Mouse (Mus musculus) stomach, embryonic 14.5 days (tissue): ENCODE measurements around the gene Myo3b. TPM values are rescaled to one million over a fixed set of nuclear protein-coding genes. Genes with fewer than 3 reads are reported as not detected.
"Not testable (repeated sequence)": the region's sequence is repeated elsewhere in the genome, so short reads cannot be mapped to it uniquely, and the experiment has no call there.

Source experiments
- ATAC-seq: fragments of 200-750 bp; cut with Nextera tagmentation; 2 replicates; pipeline ENCODE4 v1.8.0; 2017; ENCODE audit warnings: low read depth, moderate TSS enrichment; ENCODE audit not compliant: insufficient number of reproducible peaks, insufficient read depth, low FRiP score
- H3K27ac ChIP-seq: fragments of 300-500 bp; sonication (generic); 2 replicates; pipeline ENCODE4 v1.5.1; 2014; ENCODE audit warnings: mild to moderate bottlenecking, low read length, moderate library complexity, mixed read lengths
- H3K27me3 ChIP-seq: fragments of 300-500 bp; sonication (generic); 2 replicates; pipeline ENCODE4 v1.6.1; 2014; ENCODE audit warnings: low read length, control low read depth, mixed read lengths; ENCODE audit not compliant: control insufficient read depth, insufficient read depth
- H3K36me3 ChIP-seq: fragments of 300-500 bp; sonication (generic); 2 replicates; pipeline ENCODE4 v1.6.1; 2014; ENCODE audit warnings: mild to moderate bottlenecking, control low read depth, low read length, moderate library complexity, mixed read lengths; ENCODE audit not compliant: control insufficient read depth, insufficient read depth
- H3K4me1 ChIP-seq: fragments of 300-500 bp; sonication (generic); 2 replicates; pipeline ENCODE4 v1.6.1; 2014; ENCODE audit warnings: low read length, control low read depth, mixed read lengths; ENCODE audit not compliant: control insufficient read depth, insufficient read depth
- H3K4me2 ChIP-seq: fragments of 300-500 bp; sonication (generic); replicated peaks from 2 replicates; pipeline ENCODE4 v1.6.1; 2014; ENCODE audit warnings: low read depth, low read length, control low read depth
- H3K4me3 ChIP-seq: fragments of 300-500 bp; sonication (generic); 2 replicates; pipeline ENCODE4 v1.5.1; 2014; ENCODE audit warnings: low read depth, low read length, control low read depth
- H3K9ac ChIP-seq: fragments of 300-500 bp; sonication (generic); replicated peaks from 2 replicates; pipeline ENCODE4 v1.6.1; 2014; ENCODE audit warnings: low read depth, mild to moderate bottlenecking, control low read depth, low read length, moderate library complexity, mixed read lengths
- H3K9me3 ChIP-seq: fragments of 300-500 bp; sonication (generic); 2 replicates; pipeline ENCODE4 v1.6.1; 2016; ENCODE audit warnings: low read depth, low read length, control low read depth; ENCODE audit not compliant: control insufficient read depth
- WGBS: fragments of 180-500 bp; shearing (Covaris S2); extraction: QIAGEN DNeasy Blood & Tissue Kit; methylation state at CpG from one replicate; pipeline ENCODE4 v1.1.7; 2014; 5-methylcytosine and 5-hydroxymethylcytosine counted together
- polyA plus RNA-seq: library from polyadenylated mRNA; unstranded; fragments of >200 nt; fragmentation: Nextera tagmentation; extraction: Ambion mirVana; gene quantifications from 2 replicates; pipeline ENCODE4 v1.2.1, GENCODE M21; 2014

Gene Myo3b
- 0.41 and 0.43 TPM in 2 replicates for polyA plus RNA-seq

DNA sequence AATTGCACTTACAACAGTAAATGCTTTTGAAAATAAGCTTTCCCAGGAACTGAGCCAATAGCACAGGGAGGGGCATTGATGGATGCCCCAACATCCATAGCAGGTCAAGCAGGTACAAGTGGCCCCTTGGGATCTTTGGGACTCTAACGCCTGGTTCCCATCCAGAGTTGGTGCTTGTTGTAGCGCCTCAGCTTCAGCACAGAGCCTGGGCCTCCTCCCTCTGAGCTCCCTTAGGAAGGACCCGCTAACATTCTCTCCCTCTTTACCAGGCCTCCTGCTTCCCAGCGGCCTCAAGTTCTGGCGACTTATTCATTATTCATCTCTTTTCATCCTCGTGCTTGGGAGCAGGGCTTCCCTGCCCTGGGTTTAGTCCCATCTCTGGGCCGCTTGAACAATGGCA is at the start of gene Myo3b:
Gene Myo3b (plus strand): TSS at position 375 of the 400 bp plus-strand sequence.
- no peaks in the 10 kb centered on the region for H3K36me3 ChIP-seq
- H3K9me3 ChIP-seq, result no peaks in the 10 kb centered on the region
- no peaks in the 10 kb centered on the region for H3K27me3 ChIP-seq
- no peak within 1 kb of the TSS for H3K4me2 ChIP-seq
- no peak within 1 kb of the TSS for H3K4me3 ChIP-seq
- no peak within 1 kb of the TSS for H3K27ac ChIP-seq
- no peak within 1 kb of the TSS for H3K9ac ChIP-seq
- WGBS, result 29% methylated on average over 7 of the region's 7 CpGs
- H3K4me1 ChIP-seq, result no peaks in the 10 kb centered on the region
- ATAC-seq, result no peak

DNA sequence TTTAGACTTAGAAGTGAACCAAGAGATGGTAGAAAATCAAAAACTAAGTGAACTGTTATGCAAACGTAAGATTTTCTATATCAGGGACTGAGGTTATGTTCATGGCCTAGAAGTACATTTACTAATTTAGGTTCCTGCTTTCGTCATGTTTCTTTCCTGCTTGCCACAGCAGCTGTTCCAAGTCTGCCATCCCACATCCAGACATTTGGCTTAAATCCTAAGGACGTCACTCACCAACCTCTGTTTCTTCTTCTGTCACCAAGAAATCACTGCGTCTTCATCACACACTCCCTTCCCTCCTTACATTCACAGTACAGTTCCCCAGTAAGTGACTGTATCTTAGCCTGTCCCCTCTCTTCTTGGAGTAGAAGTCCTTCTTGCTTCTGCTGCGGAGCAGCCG is 49.7 kb upstream of the Myo3b start:
- H3K4me1 ChIP-seq, result no peaks in the 10 kb centered on the region
- H3K4me3 ChIP-seq, result no peak overlapping the region
- no peaks in the 10 kb centered on the region for H3K9me3 ChIP-seq
- no peaks in the 10 kb centered on the region for H3K27me3 ChIP-seq
- WGBS, result 89% methylated on average over 6 of the region's 6 CpGs
- ATAC-seq, result no peak
- H3K36me3 ChIP-seq, result peaks cover 30% of the 10 kb centered on the region
- H3K27ac ChIP-seq, result no peak overlapping the region
- no peak overlapping the region for H3K4me2 ChIP-seq
- no peak overlapping the region for H3K9ac ChIP-seq

DNA sequence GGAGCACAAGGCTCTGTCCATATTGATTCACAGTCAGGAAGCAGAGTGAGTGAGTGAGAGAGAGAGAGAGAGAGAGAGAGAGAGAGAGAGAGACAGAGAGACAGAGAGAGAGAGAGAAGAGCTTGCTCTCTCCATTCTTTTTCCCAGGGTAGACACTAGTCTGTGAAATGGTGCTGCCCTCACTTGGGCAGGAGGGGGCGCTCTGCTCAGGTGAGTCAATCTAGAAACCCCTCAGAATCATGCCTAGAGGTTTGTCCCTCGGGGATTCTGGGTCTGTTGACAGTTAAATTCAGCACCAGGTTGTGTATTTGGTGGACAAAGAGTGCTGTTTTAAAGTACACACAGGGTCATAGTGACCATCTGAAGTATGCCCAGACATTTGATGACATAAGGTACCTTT is 48.3 kb upstream of the Myo3b start:
- no peaks in the 10 kb centered on the region for H3K4me1 ChIP-seq
- H3K4me2 ChIP-seq, result no peak overlapping the region
- H3K9me3 ChIP-seq, result no peaks in the 10 kb centered on the region
- H3K36me3 ChIP-seq, result peaks cover 35% of the 10 kb centered on the region
- 55% methylated on average over 2 of the region's 2 CpGs for WGBS
- ATAC-seq, result no peak
- H3K27me3 ChIP-seq, result no peaks in the 10 kb centered on the region
- no peak overlapping the region for H3K4me3 ChIP-seq
- no peak overlapping the region for H3K27ac ChIP-seq
- H3K9ac ChIP-seq, result no peak overlapping the region

DNA sequence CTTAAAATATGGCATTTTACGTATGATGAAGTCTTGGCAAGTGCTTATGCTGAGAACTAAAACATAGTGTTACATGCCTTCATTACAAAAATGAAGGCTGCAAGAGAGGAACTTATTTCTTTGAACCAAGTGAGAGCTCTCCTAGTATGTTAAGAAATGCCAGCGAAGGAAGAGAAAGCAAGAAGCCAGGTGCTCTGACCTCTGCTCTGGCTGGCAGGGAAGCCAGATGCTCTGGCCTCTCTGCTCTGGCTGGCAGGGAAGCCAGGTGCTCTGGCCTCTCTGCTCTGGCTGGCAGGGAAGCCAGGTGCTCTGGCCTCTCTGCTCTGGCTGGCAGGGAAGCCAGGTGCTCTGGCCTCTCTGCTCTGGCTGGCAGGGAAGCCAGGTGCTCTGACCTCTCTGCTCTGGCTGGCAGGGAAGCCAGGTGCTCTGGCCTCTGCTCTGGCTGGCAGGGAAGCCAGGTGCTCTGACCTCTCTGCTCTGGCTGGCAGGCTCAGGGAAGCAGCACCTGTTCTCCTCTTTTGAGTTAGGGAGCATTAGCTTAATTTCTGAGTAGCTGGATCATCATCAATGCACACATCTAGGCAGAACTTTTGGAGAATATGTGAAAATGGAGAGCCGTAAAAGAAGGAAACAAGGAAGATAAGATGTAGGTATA is 44.7 kb upstream of the Myo3b start:
- not testable (repeated sequence) for H3K27ac ChIP-seq, ATAC-seq, H3K27me3 ChIP-seq, H3K9ac ChIP-seq, H3K4me1 ChIP-seq, H3K9me3 ChIP-seq, H3K4me2 ChIP-seq, H3K4me3 ChIP-seq
- peaks cover 48% of the 10 kb centered on the region for H3K36me3 ChIP-seq
- 86% methylated on average over 3 of the region's 3 CpGs for WGBS

DNA sequence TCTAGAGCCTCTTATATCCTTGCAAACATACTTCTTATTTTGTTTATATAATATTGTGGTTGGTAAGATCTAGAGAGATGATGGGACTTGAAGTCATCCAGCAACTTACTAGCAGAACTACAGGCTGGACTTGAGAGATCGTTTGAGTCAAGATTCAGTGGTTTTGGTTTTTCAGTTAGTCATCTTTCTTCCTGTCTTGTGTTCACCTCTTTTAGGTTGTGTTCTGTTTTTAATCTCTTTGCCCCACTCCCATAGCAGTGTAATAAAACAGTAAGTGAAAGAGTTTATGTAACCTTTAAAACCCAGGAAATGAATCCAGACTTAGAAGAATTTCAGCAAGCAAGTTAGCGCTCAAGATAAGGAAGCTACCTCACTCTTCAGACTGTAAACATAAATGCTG is 44.1 kb upstream of the Myo3b start:
- Histone ChIP-seq H3K4me3 (no peak overlapping the region), H3K9me3 (no peaks in the 10 kb centered on the region), H3K27ac (no peak overlapping the region), H3K4me2 (no peak overlapping the region), H3K27me3 (no peaks in the 10 kb centered on the region), H3K9ac (no peak overlapping the region), H3K4me1 (no peaks in the 10 kb centered on the region), H3K36me3 (peaks cover 42% of the 10 kb centered on the region)
- no peak for ATAC-seq
- WGBS, result 68% methylated on average over 2 of the region's 2 CpGs

DNA sequence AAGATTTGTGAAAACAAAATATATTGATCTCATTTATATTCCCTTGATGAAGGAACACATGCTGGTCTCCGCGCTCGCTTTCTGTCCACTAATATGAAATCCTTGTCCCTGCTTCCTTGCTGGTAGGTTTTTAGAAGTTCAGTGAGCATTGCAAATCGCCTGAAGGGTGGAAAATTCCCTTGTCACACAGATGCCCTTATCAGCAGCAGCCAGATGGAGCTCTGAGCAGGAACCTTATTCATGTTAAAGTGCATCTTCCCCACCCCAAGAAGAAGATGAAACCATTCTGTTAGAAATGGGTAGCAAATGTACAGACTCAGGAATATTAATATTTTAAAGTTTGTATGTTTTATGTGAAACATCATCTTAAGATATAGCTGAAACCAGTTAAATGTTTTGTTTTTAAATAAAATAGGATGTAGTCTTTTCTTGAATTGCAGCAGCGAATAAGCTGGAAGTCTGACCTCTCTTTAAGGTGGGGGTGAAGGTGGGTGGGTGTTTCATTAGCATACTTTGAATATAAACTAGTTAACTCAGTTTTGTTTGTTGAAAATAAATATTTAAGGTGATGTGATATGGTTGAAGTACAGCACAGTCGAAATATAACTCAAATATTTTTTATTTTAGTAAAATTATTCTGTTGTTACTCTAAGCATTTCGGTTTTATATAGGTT is 39.7 kb upstream of the Myo3b start:
- 88% methylated on average over 7 of the region's 7 CpGs for whole genome bisulfite sequencing
- H3K4me2 ChIP-seq, result no peak overlapping the region
- H3K36me3 ChIP-seq, result peaks cover 27% of the 10 kb centered on the region; the same call in 1 of the 2 replicates
- no peak for ATAC-seq
- no peak overlapping the region for H3K9ac ChIP-seq
- no peaks in the 10 kb centered on the region for H3K4me1 ChIP-seq
- H3K9me3 ChIP-seq, result no peaks in the 10 kb centered on the region
- H3K27me3 ChIP-seq, result no peaks in the 10 kb centered on the region
- H3K4me3 ChIP-seq, result no peak overlapping the region
- H3K27ac ChIP-seq, result no peak overlapping the region

DNA sequence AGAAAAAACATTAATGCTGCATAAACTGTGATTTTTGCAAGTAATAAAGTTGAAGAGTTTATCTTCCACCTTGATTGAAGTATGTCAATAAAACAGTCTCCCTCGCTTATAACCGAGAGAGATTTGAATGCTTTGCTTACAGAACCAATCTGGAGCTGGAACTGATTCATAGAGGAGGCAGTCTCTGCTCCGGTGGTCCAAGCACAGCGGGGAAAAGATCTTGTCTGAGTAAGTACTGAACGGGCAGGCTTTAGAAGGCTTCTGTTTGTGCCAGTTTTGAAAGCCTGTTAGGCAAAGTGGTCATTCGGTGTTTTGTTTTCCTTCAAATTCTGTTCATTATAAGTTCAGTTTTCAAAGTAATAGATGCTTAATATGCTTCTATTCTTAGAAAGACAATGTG is 38.6 kb upstream of the Myo3b start:
- Histone ChIP-seq H3K4me2 (no peak overlapping the region), H3K27me3 (no peaks in the 10 kb centered on the region), H3K9ac (no peak overlapping the region), H3K4me1 (no peaks in the 10 kb centered on the region), H3K4me3 (no peak overlapping the region), H3K27ac (no peak overlapping the region), H3K36me3 (peaks cover 25% of the 10 kb centered on the region; the same call in 1 of the 2 replicates), H3K9me3 (no peaks in the 10 kb centered on the region)
- ATAC-seq, result no peak
- WGBS, result 92% methylated on average over 6 of the region's 6 CpGs

DNA sequence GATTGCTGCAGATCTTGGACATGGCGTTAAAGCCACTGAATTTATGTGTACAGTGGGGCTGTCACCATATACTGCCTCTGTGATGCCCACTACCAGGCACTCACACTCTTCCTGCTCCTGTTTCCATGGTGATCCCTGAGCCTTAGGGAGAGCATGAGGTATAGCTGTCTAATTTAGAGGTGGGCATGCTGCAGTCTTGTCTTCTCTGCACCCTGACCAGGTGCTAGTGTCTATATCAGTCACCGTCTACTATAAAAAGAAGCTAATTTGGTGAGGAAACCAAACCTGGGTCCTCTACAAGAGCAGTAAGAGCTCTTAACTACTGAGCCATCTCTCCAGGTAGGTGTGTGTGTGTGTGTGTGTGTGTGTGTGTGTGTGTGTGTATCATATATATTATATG is 32.4 kb upstream of the Myo3b start:
- no peak for ATAC-seq
- no peak overlapping the region for H3K4me3 ChIP-seq
- 98% methylated on average over 2 of the region's 2 CpGs for WGBS
- H3K4me1 ChIP-seq, result no peaks in the 10 kb centered on the region
- H3K27ac ChIP-seq, result no peak overlapping the region
- H3K27me3 ChIP-seq, result no peaks in the 10 kb centered on the region
- no peak overlapping the region for H3K4me2 ChIP-seq
- H3K36me3 ChIP-seq, result peaks cover 20% of the 10 kb centered on the region; the same call in 1 of the 2 replicates
- H3K9ac ChIP-seq, result no peak overlapping the region
- no peaks in the 10 kb centered on the region for H3K9me3 ChIP-seq
